Mouse (Mus musculus) lung, postnatal 0 days (tissue): Measurements from ENCODE around the gene Syn3. TPM values are rescaled to one million over a fixed set of nuclear protein-coding genes. Genes with fewer than 3 reads are reported as not detected.
A peak's percentile ranks its signal among the peaks of the same experiment; 100 is the strongest.

Source experiments
- ATAC-seq: fragments of 200-750 bp; cut with Nextera tagmentation; 2 replicates; pipeline ENCODE4 v1.8.0; 2017; ENCODE audit warnings: moderate library complexity
- DNase-seq: peaks from one replicate; pipeline ENCODE4 v3.0.0-alpha.2; 2016; ENCODE audit warnings: low spot score
- H3K27ac ChIP-seq: fragments of 300-500 bp; sonication (generic); 2 replicates; pipeline ENCODE4 v1.5.1; 2014; ENCODE audit warnings: antibody characterized with exemption, mild to moderate bottlenecking, low read length, mixed read lengths
- H3K27me3 ChIP-seq: fragments of 300-500 bp; sonication (generic); replicated peaks from 2 replicates; pipeline ENCODE4 v1.6.1; 2014; ENCODE audit warnings: low read length, mixed read lengths; ENCODE audit not compliant: insufficient read depth
- H3K36me3 ChIP-seq: fragments of 300-500 bp; sonication (generic); 2 replicates; pipeline ENCODE4 v1.6.1; 2014; ENCODE audit warnings: low read length, mixed read lengths; ENCODE audit not compliant: insufficient read depth
- H3K4me1 ChIP-seq: fragments of 300-500 bp; sonication (generic); 2 replicates; pipeline ENCODE4 v1.6.1; 2014; ENCODE audit warnings: antibody characterized with exemption, low read depth, low read length, mixed read lengths; ENCODE audit not compliant: insufficient read depth
- H3K4me2 ChIP-seq: fragments of 300-500 bp; sonication (generic); replicated peaks from 2 replicates; pipeline ENCODE4 v1.6.1; 2014; ENCODE audit warnings: low read depth, mild to moderate bottlenecking, low read length, moderate library complexity, mixed read lengths
- H3K4me3 ChIP-seq: fragments of 300-500 bp; sonication (generic); 2 replicates; pipeline ENCODE4 v1.5.1; 2014; ENCODE audit warnings: low read depth, low read length
- H3K9ac ChIP-seq: fragments of 300-500 bp; sonication (generic); replicated peaks from 2 replicates; pipeline ENCODE4 v1.6.1; 2014; ENCODE audit warnings: low read depth, mild to moderate bottlenecking
- H3K9me3 ChIP-seq: fragments of 300-500 bp; sonication (generic); 2 replicates; pipeline ENCODE4 v1.6.1; 2016; ENCODE audit warnings: low read length, mixed read lengths
- CTCF ChIP-seq: IDR thresholded peaks from 2 replicates; pipeline ENCODE4 v1.5.1; 2016; ENCODE audit warnings: antibody characterized with exemption, mild to moderate bottlenecking
- EP300 ChIP-seq: IDR thresholded peaks from 2 replicates; pipeline ENCODE4 v1.6.1; 2016; ENCODE audit warnings: antibody characterized with exemption, mild to moderate bottlenecking, control low read depth
- WGBS: fragments of 180-500 bp; shearing (Covaris S2); extraction: QIAGEN DNeasy Blood & Tissue Kit; methylation state at CpG from one replicate; pipeline ENCODE4 v1.1.7; 2014; 5-methylcytosine and 5-hydroxymethylcytosine counted together
- polyA plus RNA-seq: library from polyadenylated mRNA; unstranded; fragments of >200 nt; fragmentation: Nextera tagmentation; extraction: Ambion mirVana; gene quantifications from 2 replicates; pipeline ENCODE4 v1.2.1, GENCODE M21; 2015

Gene Syn3
- polyA plus RNA-seq, 1 experiment from 2014 or later, result 0.72 TPM

DNA sequence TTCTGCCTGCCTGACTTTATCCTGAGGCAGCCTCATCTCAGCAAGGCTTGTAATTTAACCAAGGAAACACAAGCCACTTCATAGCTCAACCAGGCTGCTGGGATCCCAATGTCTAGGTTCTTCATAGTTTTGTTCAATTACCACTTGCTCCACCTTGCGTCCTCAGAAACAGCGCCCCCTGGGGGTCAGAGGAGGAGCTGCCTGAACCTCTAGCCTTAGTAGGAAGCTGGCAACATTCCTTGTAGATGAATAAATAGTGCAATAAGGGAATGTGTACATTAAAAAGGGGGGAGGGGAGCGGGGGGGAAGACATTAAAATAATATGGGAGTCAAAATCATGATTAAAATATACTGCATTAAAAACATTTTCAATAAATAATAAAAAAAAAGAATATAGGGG lies 14.7 kb downstream of the Syn3 start:
- 13% methylated on average over 3 of the region's 3 CpGs for whole genome bisulfite sequencing
- no peaks in the 10 kb centered on the region for H3K9me3 ChIP-seq
- peak; percentile 57 for DNase-seq
- H3K27ac ChIP-seq, result no peak overlapping the region
- H3K4me2 ChIP-seq, result no peak overlapping the region
- no peak overlapping the region for H3K9ac ChIP-seq
- H3K4me1 ChIP-seq, result no peaks in the 10 kb centered on the region
- no peak for ATAC-seq
- peak; percentile 73 for TF ChIP-seq CTCF
- TF ChIP-seq EP300, result no peak
- no peaks in the 10 kb centered on the region for H3K36me3 ChIP-seq
- no peak overlapping the region for H3K4me3 ChIP-seq
- no peaks in the 10 kb centered on the region for H3K27me3 ChIP-seq

DNA sequence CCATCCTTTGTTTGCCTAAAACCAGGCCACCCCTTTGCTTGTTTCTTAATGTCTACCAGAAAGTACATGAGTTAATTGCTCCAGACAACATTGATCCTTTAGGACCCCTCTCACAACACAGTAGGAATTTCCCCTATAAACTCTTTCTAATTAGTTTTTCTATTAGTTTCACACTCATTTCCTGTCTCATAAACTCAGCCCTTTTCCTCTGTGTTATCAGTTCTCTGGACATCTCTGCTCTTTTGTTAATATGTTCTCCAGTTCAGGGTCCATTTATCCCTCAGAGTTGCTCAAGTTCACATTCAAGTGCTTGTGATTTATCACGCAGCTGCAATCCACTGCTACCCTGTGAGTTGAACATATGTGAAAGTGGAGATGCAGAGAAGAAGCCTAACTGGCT lies 16.2 kb downstream of the Syn3 start:
- no peak overlapping the region for H3K27ac ChIP-seq
- no peaks in the 10 kb centered on the region for H3K36me3 ChIP-seq
- H3K9ac ChIP-seq, result no peak overlapping the region
- no peak overlapping the region for H3K4me2 ChIP-seq
- no peak overlapping the region for H3K4me3 ChIP-seq
- 26% methylated on average over 1 of the region's 1 CpGs for WGBS
- H3K27me3 ChIP-seq, result no peaks in the 10 kb centered on the region
- ATAC-seq (no peak), DNase-seq (no peak)
- no peaks in the 10 kb centered on the region for H3K4me1 ChIP-seq
- H3K9me3 ChIP-seq, result no peaks in the 10 kb centered on the region
- TF ChIP-seq EP300, result no peak
- no peak for TF ChIP-seq CTCF

DNA sequence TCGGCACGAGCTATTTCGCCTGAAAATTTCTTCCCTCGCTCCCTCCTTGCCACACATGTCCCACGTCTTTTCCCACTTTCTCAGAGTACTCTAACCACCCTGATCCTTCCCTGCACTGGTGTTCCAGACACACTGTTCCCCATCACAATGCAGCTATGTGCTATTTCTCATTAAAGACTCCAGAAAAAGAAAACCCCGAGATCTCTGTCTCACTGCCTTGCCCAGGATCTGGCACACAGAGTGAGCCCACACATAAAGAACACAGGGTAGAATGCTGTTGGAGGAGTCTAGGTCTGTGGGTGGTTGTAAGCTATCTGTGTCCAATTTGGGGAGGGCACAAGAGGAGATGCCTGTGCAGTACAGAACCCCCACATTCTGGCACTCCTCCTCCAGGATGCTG lies 18.0 kb downstream of the Syn3 start:
- ATAC-seq (no peak), DNase-seq (no peak)
- Histone ChIP-seq H3K4me3 (no peak overlapping the region), H3K4me2 (no peak overlapping the region), H3K36me3 (no peaks in the 10 kb centered on the region), H3K4me1 (no peaks in the 10 kb centered on the region), H3K27me3 (no peaks in the 10 kb centered on the region), H3K27ac (no peak overlapping the region), H3K9ac (no peak overlapping the region), H3K9me3 (no peaks in the 10 kb centered on the region)
- no peak for TF ChIP-seq EP300
- no peak for TF ChIP-seq CTCF
- 84% methylated on average over 6 of the region's 6 CpGs for WGBS

DNA sequence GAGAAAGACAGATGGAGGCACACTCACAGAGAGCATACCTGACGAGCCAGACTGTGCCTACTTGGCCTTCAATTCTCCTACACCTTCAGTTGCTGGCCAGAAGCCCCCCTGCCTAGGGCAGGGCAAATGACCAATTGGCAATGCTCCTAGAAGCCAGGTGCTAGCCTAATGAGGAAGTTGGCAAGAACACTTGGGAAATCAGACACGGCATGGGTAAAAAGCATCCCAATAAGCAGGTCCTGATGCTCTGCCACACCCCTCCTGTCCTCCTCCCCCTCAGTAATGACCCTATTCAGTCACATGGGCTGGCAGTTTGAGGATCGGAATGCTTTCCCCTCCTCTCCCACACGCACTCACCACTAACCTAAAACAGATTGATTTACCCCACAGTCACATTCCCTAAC lies 19.0 kb downstream of the Syn3 start:
- ATAC-seq, result no peak
- Histone ChIP-seq H3K9ac (no peak overlapping the region), H3K36me3 (no peaks in the 10 kb centered on the region), H3K4me3 (no peak overlapping the region), H3K27me3 (no peaks in the 10 kb centered on the region), H3K27ac (no peak overlapping the region), H3K4me2 (no peak overlapping the region), H3K4me1 (no peaks in the 10 kb centered on the region), H3K9me3 (no peaks in the 10 kb centered on the region)
- WGBS, result 25% methylated on average over 4 of the region's 4 CpGs
- DNase-seq, result no peak
- no peak for TF ChIP-seq EP300
- TF ChIP-seq CTCF, result no peak

DNA sequence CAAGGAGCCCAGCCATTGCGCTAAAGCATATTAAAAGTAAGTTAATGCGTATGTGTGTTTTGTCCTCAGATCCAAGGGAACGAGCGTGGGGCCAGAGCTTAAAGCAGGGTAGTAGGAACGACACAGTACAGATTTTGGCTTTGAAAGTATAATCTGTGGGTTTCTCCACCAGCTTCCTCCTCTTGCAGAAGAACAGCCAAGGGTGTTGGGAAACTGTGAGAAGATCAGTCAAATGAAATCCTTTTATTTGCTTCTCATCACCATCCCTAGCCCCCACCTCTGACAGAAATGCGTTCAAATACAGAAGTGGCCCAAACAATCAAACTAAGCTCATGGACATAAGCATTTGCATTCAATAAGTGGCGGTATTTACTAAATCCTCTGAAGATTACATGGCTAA lies 22.0 kb downstream of the Syn3 start:
- no peaks in the 10 kb centered on the region for H3K27me3 ChIP-seq
- H3K36me3 ChIP-seq, result no peaks in the 10 kb centered on the region
- 81% methylated on average over 7 of the region's 7 CpGs for WGBS
- no peak for ATAC-seq
- H3K4me3 ChIP-seq, result no peak overlapping the region
- H3K27ac ChIP-seq, result no peak overlapping the region
- H3K4me2 ChIP-seq, result no peak overlapping the region
- no peaks in the 10 kb centered on the region for H3K4me1 ChIP-seq
- no peak for DNase-seq
- no peak overlapping the region for H3K9ac ChIP-seq
- TF ChIP-seq EP300, result no peak
- TF ChIP-seq CTCF, result no peak
- no peaks in the 10 kb centered on the region for H3K9me3 ChIP-seq

DNA sequence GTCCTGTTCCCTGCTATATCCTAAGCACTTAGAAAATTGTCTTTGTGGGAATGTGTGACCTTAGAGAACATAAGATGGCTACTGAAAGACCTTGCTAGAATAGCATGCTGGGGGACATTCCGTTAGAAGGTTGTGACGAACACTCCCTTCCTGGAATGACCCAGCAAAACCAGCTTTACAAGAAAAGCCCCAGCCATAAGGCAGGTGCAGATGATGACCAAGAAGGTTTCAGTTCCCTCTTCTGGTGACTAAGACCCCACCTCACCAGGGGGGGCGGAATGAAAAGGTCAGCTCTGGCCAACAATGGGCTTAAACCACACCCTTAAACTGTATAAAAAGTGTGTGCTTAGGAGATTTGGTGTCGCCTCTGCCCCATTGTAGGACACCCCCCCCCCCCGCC lies 23.4 kb downstream of the Syn3 start:
- Histone ChIP-seq H3K27me3 (no peaks in the 10 kb centered on the region), H3K9ac (no peak overlapping the region), H3K4me2 (no peak overlapping the region), H3K36me3 (no peaks in the 10 kb centered on the region), H3K27ac (no peak overlapping the region), H3K9me3 (no peaks in the 10 kb centered on the region), H3K4me3 (no peak overlapping the region), H3K4me1 (no peaks in the 10 kb centered on the region)
- 79% methylated on average over 5 of the region's 5 CpGs for WGBS
- TF ChIP-seq CTCF (no peak), EP300 (no peak)
- ATAC-seq (no peak), DNase-seq (no peak)
